Mouse (Mus musculus) cerebral cortex, adult 2 months (tissue): Measurements from ENCODE around the gene Mapk14.

Source experiments
- WGBS: fragments of 180-500 bp; shearing (Covaris S2); methylation state at CpG from one replicate; pipeline ENCODE4 v1.1.7; 2018; 5-methylcytosine and 5-hydroxymethylcytosine counted together

The Mapk14 gene

GRCm38 (mm10) chr17:28698245-28698644 is 7.1 kb downstream of the Mapk14 start:
- WGBS: 23% methylated on average over 4 of the region's 4 CpGs

- WGBS: 53% methylated on average over 2 of the region's 2 CpGs
Measured at GRCm38 (mm10) chr17:28698672-28699071, 7.5 kb downstream of the Mapk14 start.

- 55% methylated on average over 7 of the region's 7 CpGs for WGBS
Measured at GRCm38 (mm10) chr17:28699789-28700188, 8.7 kb downstream of the Mapk14 start.

GRCm38 (mm10) chr17:28701171-28701570 is 10.0 kb downstream of the Mapk14 start:
- 60% methylated on average over 4 of the region's 4 CpGs for WGBS

GRCm38 (mm10) chr17:28701737-28702136 is 10.6 kb downstream of the Mapk14 start:
- WGBS: 77% methylated on average over 3 of the region's 3 CpGs

- WGBS: 57% methylated on average over 2 of the region's 2 CpGs
Measured at GRCm38 (mm10) chr17:28702646-28703045, 11.5 kb downstream of the Mapk14 start.

GRCm38 (mm10) chr17:28706697-28707096 is 15.6 kb downstream of the Mapk14 start:
- 30% methylated on average over 1 of the region's 1 CpGs for WGBS

GRCm38 (mm10) chr17:28707136-28707627 is 16.1 kb downstream of the Mapk14 start:
- 48% methylated on average over 3 of the region's 3 CpGs for WGBS

GRCm38 (mm10) chr17:28707816-28708215 is 16.7 kb downstream of the Mapk14 start:
- 75% methylated on average over 2 of the region's 2 CpGs for WGBS

- 33% methylated on average over 2 of the region's 2 CpGs for WGBS
Measured at GRCm38 (mm10) chr17:28708989-28709388, 17.9 kb downstream of the Mapk14 start.

- 66% methylated on average over 8 of the region's 8 CpGs for WGBS
Measured at GRCm38 (mm10) chr17:28709552-28710290, 18.6 kb downstream of the Mapk14 start.

GRCm38 (mm10) chr17:28710291-28710688 is 19.2 kb downstream of the Mapk14 start:
- 78% methylated on average over 8 of the region's 8 CpGs for WGBS

GRCm38 (mm10) chr17:28711237-28711636 is 20.1 kb downstream of the Mapk14 start:
- 69% methylated on average over 6 of the region's 6 CpGs for WGBS

- 75% methylated on average over 6 of the region's 6 CpGs for WGBS
Measured at GRCm38 (mm10) chr17:28712305-28712704, 21.2 kb downstream of the Mapk14 start.

GRCm38 (mm10) chr17:28714006-28714405 is 22.9 kb downstream of the Mapk14 start:
- 95% methylated on average over 3 of the region's 3 CpGs for WGBS

- 66% methylated on average over 7 of the region's 7 CpGs for WGBS
Measured at GRCm38 (mm10) chr17:28715832-28716548, 24.9 kb downstream of the Mapk14 start.

- 37% methylated on average over 3 of the region's 3 CpGs for WGBS
Measured at GRCm38 (mm10) chr17:28717535-28717934, 26.4 kb downstream of the Mapk14 start.

GRCm38 (mm10) chr17:28725783-28726182 is 34.7 kb downstream of the Mapk14 start, which contains the start of gene AC170998.1:
TSS of gene AC170998.1 (plus strand) at chr17:28726083.
- WGBS: 92% methylated on average over 4 of the region's 4 CpGs

- WGBS: 83% methylated on average over 11 of the region's 11 CpGs
Measured at GRCm38 (mm10) chr17:28727511-28727910, 36.4 kb downstream of the Mapk14 start.

GRCm38 (mm10) chr17:28735317-28736105 is 44.4 kb downstream of the Mapk14 start:
- 55% methylated on average over 6 of the region's 6 CpGs for WGBS

GRCm38 (mm10) chr17:28736486-28736885 is 45.4 kb downstream of the Mapk14 start:
- 81% methylated on average over 4 of the region's 4 CpGs for WGBS

GRCm38 (mm10) chr17:28737973-28738372 is 46.8 kb downstream of the Mapk14 start:
- WGBS: 65% methylated on average over 4 of the region's 4 CpGs
